Comparison of ENCODE assay signal across 1 mouse cellular context in the genomic region with DNA sequence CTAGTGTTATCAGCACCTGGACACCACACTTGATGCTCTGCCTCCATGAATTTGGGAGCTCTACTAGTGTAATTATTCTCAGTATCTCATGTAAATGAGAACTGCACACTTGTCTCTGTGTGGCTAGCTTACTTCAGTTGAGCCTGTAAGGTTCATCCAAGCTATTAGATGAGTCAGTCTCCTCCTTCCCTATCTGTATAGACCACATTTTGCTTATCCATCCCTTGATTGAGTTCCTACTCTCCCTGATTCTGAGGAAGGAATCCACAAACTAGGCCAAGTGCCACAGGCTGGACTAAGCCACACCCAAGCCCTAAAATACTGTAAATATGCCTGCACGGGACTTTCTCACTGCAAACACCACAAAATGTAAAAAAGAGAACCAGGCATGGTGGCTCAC.
TF ChIP-seq lines count a peak whose summit lies in the region.

No protein-coding gene starts in this region.

TF ChIP-seq in MEL, 35 proteins besides CTCF, POLR2A, EP300 and RAD21:
- TF ChIP-seq TCF12 (IDR thresholded peaks at IDR 0.05; ENCODE audit: low read depth, low read length) = peak; percentile 37; the same call in 1 of the 2 replicates
- TF ChIP-seq GATA1 (IDR thresholded peaks at IDR 0.05; ENCODE audit: low read depth, low read length) = peak; percentile 70
- TF ChIP-seq CHD1 (IDR thresholded peaks at IDR 0.05; ENCODE audit: low read depth, low read length) = no peak
- 0 out of 2 replicates have a peak, but pooled peaks have one; percentile 43 for TF ChIP-seq JUND (IDR thresholded peaks at IDR 0.05; ENCODE audit: low read depth, low read length)
- TF ChIP-seq RCOR1 (IDR thresholded peaks at IDR 0.05; ENCODE audit: low read depth, low read length) = peak; percentile 67; the same call in 1 of the 2 replicates
- TF ChIP-seq ZMIZ1 (IDR thresholded peaks at IDR 0.05; ENCODE audit: low read depth, low read length) = no peak
- peak; percentile 85 for TF ChIP-seq BHLHE40 (IDR thresholded peaks at IDR 0.05; ENCODE audit: borderline replicate concordance, low read depth, low read length)
- TF ChIP-seq TAL1 (IDR thresholded peaks at IDR 0.05; ENCODE audit: low read length) = peak; percentile 79
